Mouse (Mus musculus): ENCODE measurements around the gene Gm10330.
A peak's percentile ranks its signal among the peaks of the same experiment; 100 is the strongest.
"Not testable (repeated sequence)": the region's sequence is repeated elsewhere in the genome, so short reads cannot be mapped to it uniquely, and the experiment has no call there.

Gm10330 gene

DNA sequence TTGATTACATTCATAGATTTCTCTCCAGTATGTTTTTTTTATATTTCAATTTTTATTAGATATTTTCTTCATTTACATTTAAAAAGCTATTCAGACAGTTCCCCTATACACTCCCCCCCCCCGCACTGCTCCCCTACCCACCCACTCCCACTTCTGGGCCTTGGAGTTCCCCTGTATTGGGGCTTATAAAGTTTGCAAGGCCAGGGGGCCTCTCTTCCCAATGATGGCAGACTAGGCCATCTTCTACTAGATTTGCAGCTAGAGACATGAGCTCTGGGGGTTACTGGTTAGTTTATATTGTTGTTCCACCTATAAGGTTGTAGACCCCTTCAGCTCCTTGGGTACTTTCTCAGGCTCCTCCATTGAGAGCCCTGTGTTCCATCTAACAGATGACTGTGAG, at the start of gene Gm10330:
Gm10330 (minus strand) TSS at position 101 of the 400 bp plus-strand sequence.
- not testable (repeated sequence) for DNase-seq (ENCODE audit: low read depth, low spot score)

DNA sequence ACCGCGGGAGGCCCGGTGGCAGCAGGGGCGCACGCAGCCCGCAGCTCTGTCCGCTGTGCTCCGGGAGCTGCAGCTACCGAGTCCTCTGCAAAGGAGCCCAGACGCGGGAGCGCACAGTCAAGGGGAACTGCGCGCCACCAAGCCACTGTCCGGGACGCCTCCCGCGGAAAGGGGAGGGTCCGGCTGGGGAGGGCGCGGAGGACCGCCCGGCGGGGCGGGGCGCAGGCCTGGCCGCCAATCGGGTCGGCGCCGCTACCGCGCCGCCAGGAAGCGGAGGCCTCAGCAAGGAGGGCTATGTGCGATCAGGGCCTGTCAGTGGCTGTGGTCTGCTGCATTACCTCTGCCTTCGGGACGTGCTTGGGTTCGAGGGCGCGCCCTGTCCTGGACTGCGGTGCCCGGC, 20.7 kb upstream of the Gm10330 start:
- peak; percentile 20 for DNase-seq (ENCODE audit: low read depth, low spot score)

DNA sequence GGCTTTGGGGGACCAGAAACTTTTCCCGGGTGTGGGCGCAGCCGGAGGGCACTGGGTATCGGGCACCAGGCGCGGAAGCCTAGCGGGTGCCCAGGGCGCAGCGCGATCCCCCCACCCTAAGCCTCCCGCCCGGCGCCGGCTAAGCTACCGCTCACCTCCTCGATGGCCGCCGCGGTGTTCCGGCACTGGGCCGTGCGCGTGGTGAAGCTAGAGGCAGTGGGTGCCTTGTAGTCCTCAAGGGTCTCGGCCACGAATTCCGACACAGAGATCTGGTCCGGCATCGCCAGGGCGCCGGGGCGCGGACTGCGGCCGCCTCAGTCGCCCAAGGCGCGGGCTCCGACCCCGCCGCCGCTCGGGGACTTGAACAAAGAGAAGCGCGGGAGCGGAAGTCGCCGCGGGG, 20.3 kb upstream of the Gm10330 start:
- DNase-seq (ENCODE audit: low read depth, low spot score) = peak; percentile 0

Measured in embryo, embryonic 11.5 days (tissue).